Mouse (Mus musculus): ENCODE measurements at regions not wholly inside any gene's neighbourhood (a gene's known extent, or its start where the extent isn't known, plus 50 kb on each side); places are given as distances from the start of the nearest gene placed in this dataset.
A peak's percentile ranks its signal among the peaks of the same experiment; 100 is the strongest.

DNA sequence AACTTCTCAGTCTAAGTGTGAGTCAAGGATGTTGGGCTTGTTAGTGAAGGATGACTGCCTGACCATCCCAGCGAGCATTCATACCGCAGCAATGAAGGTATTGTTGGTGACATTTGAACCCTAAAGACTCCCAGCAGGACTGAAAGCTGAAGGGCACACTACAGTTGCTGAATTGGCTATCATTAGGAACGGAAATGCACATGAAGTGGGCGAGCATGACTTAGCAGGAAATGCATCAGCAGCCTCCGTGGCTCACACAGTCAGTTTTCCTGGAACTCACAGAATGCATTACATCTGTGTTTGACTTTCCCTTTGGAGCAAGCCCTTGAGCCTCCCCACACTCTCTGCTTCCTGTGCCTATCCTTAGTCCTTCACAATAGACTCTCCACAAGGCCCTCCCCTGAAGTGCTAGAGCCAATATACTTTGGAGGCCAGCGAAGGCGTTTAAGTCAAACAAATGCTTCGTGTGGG lies 63.9 kb downstream of the Tmco5 start:
- DNase-seq (ENCODE audit: low spot score): no peak

- no peak for DNase-seq (ENCODE audit: low spot score)
Measured at GRCm38 (mm10) chr2:116948538-116948937, 70.0 kb downstream of the Tmco5 start.

DNA sequence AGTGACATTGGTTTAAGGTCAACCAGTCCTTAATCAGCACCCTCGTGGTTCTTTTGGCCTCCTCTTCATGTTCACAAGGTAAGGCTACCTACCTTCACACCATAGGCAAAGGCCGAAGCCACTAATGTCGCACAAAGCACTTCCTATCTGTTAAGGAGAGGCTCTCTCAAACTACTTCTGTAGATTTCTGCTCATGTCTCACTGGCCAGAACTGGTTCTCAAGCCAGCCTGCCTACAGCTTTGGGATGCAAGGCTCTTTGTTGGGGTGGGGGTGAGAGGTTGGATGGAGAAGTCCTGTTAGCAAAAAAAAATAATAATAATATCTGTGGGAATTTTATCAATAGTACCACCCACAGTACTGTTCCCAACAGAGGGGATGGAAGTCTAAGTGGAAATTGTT lies 71.2 kb downstream of the Tmco5 start:
- no peak for DNase-seq (ENCODE audit: low spot score)

DNA sequence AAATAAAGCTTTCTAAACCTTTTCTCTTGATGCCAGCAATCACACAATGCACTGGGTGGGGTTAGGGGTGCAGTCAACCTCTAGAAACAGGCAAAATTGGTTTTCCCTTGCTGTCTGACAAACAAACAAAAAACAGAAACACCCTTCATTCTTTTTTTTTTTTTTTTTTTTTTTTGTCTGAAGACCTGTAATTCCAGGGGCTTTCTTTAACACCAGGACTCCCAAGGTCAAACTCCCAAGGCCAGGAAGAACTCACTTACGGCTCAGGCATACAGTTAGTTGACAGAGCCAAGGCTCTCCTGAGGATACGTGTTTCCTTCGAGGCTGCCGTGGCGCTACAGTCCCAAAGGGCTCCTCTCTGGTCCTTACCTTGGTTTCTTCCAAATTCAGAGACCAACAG lies 71.7 kb downstream of the Tmco5 start:
- no peak for DNase-seq (ENCODE audit: low spot score)

- DNase-seq (ENCODE audit: low spot score): no peak
Measured at GRCm38 (mm10) chr2:116951481-116951880, 73.0 kb downstream of the Tmco5 start.

GRCm38 (mm10) chr2:116954280-116954679 lies 75.8 kb downstream of the Tmco5 start:
- no peak for DNase-seq (ENCODE audit: low spot score)

DNA sequence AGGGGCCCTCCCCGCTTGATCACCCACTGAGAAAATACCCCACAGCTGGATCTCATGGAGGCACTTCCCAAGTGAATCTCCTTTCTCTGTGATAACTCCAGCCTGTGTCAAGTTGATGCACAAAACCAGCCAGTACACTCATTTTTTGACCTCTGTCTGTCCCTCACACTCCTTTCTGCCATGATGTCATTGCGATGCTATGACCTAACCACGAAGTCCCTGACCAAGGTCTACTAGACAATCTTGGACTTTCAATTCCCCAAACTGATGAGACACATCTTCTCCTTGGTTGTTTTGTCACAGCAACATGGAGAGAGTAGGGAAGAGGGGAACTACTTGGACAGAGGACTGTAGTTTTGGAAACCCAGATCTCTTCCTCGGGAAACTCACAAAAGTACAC lies 76.4 kb downstream of the Tmco5 start:
- no peak for DNase-seq (ENCODE audit: low spot score)

- no peak for DNase-seq (ENCODE audit: low spot score)
Measured at GRCm38 (mm10) chr2:116963116-116963873, 84.8 kb downstream of the Tmco5 start.

GRCm38 (mm10) chr2:116966266-116966665 lies 87.8 kb downstream of the Tmco5 start:
- no peak for DNase-seq (ENCODE audit: low spot score)

GRCm38 (mm10) chr2:116971666-116972613 lies 93.4 kb downstream of the Tmco5 start:
- DNase-seq (ENCODE audit: low spot score): no peak

GRCm38 (mm10) chr2:116972614-116972985 lies 94.1 kb downstream of the Tmco5 start:
- DNase-seq (ENCODE audit: low spot score): no peak

DNA sequence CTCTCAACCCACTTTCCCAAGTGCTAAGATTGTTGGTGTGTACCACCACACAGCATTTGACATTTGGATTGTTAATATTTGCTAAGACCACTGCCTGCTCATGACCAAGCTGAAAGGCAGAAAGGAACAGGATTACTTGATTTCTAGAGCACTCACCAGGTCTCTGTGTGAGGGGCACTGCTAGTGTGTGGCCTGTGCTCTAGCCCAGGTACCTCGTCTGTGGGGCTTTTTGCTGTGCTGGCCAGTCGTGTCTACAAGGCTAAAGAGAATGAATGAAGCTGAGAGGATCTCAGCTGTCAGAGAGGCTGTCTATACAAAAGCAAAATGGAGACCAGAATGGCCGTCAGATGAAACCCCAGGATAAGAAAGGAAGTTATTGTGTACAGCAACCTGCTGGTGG lies 95.0 kb downstream of the Tmco5 start:
- no peak for DNase-seq (ENCODE audit: low spot score)

DNA sequence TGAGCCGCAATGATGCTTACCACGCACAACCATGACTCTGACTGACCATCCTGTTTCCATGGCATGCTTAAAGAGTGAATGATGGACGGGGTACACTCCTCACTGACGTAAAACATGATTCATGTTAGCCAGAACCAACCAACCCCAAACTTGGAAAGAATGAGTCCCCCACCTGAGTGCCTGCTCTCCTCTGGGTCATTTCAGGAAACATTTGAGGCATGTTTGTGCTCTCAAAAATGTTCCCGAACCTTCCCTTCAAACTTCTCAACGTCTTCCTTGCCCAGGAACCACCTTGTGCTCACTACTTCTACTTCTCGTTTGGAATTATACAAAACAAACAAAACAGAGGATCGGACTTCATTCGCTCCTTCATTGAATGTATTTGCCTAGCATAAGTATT lies 95.7 kb downstream of the Tmco5 start:
- no peak for DNase-seq (ENCODE audit: low spot score)

DNA sequence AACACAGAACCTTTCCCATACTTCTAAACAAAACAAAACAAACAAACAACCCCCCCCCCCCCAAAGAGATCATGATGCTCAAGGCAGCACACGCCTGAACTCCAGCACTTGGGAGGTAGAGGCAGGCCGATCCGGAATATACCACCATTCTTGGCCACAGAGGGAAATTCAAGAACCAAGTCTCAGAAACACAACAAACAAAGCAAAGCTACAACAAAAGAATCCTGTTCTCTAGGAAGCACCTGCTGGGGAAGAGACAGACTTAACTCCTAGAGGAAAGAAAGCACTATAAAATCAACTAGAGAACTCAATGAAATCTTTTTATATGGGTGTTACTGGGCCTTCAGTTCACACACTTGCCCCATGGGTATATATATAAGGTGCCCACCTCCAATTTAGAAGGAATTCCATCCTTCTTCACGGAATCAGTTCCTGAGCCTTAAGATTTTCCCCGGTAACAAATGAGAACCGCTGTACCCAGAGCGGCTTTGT lies 96.1 kb downstream of the Tmco5 start:
- no peak for DNase-seq (ENCODE audit: low spot score)

DNA sequence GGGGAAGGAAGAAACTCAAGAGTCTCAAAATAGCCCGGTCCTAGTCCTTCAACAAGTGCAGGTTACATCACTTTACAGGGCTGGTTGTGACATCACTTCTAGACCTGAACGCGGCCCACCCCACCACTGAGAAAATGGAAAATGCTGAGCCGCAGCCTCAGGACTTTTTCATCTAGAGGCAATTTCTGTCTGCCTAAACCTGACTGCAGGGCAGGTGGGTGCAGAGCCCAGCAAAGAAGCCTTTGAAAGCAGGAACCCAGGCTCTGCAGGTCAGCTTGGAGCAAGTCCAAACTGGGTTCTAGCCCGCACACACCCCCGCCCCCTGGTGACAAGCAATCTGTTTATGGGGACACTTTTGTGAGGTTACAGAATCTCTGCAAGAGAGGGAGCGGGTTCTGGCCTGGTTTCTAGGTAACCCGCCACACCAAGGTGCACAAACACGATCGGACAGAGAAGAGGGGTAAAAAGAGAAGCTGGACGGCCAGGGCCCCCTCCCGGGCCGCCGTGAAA lies 96.7 kb downstream of the Tmco5 start:
- no peak for DNase-seq (ENCODE audit: low spot score)

DNA sequence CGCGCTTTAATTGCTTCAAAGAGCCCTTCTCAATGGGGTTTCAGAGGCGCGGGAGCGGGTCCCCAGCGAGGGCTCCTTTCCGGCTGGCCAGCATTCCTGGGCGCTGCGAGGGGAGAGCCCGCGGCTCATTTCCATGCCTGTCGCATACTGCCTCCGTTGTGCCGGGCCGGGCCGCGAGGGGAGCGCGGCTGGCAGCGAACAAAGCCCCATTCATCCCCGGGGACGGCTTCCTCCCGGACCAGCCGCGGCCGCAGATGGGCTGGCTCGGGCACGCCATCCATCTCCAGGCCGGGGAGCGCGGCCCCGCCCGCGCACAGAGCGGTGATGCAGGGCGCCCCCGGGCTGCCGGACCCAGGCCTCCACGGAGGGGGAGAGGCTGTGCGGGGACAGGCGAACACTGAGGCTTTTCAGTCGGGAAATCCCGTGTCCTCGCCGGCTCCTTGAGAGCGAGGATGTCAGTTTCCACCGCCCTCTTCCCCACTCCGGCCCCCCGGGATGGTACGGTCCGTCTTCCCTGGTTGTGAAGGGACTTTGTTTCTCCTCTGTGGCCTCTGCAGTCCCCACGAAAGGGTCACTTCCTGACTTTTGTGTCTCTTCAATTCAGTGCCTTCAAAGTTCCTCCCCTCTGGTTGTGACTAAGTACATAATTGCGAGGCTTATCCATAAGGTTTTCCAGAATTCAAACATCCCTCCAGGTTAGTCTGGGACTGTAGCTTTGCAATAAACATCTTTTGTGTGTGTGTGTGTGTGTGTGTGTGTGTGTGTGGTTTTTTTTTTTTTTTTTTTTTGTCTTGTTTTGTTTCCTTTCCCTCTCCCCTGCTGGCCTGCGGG lies 97.3 kb downstream of the Tmco5 start:
- DNase-seq (ENCODE audit: low spot score): peak; percentile 20

GRCm38 (mm10) chr2:116976432-116976750 lies 97.9 kb downstream of the Tmco5 start:
- DNase-seq (ENCODE audit: low spot score): no peak

GRCm38 (mm10) chr2:116976951-116977503 lies 98.5 kb downstream of the Tmco5 start:
- DNase-seq (ENCODE audit: low spot score): no peak

DNA sequence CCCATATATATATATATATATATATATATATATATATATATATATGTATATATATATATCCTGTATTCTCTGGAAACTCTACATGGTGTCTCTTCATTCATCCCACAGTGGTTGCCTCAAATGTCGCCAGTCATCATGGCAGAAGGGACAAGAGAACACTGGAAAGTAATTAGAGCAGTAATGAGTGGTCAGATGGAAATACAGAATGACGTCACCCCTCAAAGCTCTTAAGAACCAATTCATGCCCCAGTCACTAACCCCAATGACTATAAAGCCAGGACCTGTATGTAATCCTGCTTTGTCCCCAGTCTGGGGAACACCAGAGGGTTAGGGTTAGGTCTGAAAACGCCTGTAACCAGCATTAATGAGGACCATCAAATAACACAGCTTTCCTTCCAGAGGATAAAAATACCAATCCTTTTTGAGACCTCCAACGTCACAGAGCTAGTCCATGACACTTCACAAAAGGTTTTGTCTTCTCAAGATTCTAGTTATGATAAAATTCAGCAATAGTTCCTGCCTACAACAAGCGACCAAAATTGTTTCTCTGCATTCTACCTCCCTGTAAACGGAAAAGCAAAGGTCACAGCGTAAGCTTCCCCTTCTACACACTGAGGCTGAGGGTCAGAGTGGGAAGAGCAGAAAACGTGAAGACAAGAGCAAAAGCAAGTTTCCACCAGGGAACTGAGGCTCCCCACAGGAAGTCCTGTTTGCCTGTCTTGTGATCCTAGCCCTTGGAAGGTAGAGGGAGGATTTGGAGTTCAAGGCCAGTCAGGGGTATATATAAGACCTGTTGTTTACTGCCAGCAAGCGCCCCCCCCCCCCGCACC lies 99.5 kb downstream of the Tmco5 start:
- DNase-seq (ENCODE audit: low spot score): no peak

- no peak for DNase-seq (ENCODE audit: low spot score)
Measured at GRCm38 (mm10) chr2:116978809-116979208, 100.3 kb downstream of the Tmco5 start.

Measured in urinary bladder, postnatal 10 days (tissue).